Mouse (Mus musculus) adrenal gland, adult (tissue): Measurements from ENCODE around the gene Ikbip.
A peak's percentile ranks its signal among the peaks of the same experiment; 100 is the strongest.

Experiments used
- DNase-seq, 2 experiments: peaks; one replicate each; pipeline ENCODE4 v3.0.0; 2022 to 2023; ENCODE audit warnings: low spot score in 1 of 2; ENCODE audit not compliant: inconsistent age in 2 of 2

Gene Ikbip

DNA sequence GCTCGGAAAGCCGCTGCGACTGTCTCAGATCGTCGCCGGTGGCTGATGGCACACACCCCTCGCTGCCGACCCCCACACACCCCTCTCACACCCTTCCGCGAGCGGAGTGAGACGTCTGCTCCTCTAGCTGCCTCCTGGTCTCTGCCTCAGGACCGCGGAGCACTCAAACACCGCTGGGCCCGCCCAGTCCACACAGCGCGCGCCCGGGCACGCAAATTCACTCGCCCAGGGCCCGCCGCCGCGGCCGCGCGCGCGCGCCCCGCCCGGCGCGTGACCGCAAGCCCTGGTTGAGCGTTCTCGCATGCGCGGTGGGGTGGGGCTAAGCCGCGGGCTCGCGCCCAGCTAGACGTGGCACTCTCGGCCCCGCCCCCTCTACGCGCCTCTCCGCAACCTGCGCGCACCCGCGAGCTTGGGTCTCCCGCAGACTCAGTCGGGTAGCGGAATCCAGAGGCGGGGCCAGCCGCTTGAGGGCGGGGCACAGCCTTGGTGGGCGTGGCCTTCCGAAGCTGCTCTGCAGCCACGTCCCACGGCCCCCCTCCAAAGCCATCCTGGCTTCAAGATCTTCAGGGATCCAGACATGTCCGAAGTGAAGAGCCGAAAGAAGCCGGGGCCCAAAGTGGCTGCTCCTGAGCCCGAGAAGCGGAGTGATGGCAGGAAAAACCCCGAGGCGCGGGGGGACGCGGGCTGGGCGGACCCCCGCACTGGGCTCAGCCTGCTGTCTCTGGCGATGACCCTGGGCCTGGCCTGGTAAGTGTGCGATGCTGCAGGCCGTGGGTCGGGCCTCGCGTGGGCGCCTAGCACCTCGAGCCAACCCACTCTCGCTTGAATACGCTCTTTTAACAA, at the start of gene Ikbip, which contains the start of gene Apaf1:
Ikbip (plus strand) TSS at position 391 of the 843 bp plus-strand sequence.
Apaf1 (minus strand) TSS at position 221 of the 843 bp plus-strand sequence.
- peak; percentile 100 for DNase-seq

DNA sequence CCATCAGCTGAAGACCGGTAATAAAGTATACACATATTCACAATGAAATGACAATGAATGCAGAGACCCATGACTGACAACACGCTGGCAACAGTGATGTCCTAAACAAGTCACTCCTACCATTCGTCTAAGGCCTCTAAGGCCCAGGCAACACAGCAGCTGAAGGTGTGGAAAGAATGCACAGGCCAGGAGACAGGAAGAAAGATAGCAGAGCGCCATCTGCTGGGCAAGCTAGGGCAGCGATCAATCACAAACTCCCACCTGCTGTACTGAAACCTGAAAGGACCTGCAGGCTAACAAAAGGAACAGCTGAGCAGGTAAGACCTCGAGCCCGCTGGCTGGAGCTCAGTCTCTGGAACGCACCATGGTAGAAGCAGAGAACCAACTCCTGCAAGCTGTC, 48.8 kb upstream of the Ikbip start:
- peak; percentile 43 to 80 for DNase-seq

DNA sequence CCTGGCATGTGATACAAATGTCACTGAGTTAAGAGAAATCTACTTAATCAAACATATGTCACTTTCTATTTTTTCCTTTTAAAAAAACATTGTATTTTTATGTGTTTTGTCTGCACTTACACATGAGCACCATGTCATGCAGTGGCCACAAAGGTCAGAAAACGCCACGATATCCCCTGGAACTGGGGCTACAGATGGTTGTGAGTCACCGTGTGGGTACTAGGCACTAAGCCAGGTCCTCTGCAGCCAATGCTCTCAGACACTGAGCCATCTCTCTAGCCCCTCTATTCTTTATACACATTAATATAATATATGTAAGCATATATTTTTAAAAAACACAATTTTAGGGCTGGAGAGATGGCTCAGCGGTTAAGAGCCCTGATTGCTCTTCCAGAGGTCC, 33.0 kb upstream of the Ikbip start:
- DNase-seq: peak; percentile 56 to 67

DNA sequence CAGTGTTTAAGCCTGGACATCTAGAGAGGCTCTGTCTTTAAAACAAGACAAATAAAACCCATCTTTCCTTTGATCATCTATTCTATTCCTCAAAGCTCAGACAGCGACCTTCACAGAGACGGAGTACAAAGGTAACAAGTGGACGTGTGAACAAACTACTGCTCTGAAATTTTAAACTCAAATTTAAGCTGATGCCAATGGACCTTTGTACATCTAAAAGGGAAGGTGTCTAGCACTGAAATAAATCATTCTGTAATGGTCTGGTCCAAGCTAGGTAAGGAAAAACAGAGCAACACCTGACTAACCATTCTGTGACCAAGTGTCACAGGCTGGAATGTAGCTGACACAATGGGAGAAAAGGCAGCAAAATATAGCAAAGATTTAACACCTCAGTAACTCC, 31.6 kb upstream of the Ikbip start:
- no peak for DNase-seq

DNA sequence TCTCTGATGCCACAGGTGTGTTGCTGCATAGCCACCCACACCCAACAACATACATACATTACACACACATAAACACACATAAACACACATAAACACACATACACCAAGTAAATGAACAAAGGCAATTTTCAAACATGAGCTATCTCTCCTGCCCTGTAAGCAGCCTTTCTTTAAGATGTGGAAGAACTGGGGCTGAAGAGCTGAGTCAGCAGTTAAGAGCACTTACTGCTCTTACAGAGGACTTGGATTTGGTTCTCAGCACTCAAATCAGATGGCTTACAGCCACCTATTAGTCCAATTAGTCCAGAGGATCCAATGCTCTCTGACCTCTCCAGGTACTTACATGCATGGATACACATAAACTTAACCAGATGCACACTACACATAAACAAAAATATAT, 30.0 kb upstream of the Ikbip start:
- DNase-seq: no peak

DNA sequence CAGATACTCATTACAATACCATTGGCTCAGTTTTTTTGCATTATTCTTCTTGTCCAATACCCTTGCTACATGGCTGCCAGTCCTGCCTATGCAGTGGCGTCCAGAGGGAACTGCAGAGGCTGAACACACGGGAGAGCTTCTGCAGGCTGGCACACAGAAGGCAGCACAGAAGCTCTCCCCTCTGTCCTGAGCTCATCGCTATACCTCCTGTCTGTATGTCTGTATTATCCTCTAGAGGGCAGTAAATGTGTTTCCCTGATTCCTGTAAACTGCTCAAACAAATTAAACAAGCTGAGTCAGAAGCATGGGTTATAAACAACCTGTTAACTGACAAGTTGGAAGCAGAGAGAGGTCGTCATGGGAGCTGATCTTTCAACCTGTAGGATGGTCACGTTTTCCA, 22.0 kb upstream of the Ikbip start:
- DNase-seq: peak in 1 of 2 experiments; percentile 61

DNA sequence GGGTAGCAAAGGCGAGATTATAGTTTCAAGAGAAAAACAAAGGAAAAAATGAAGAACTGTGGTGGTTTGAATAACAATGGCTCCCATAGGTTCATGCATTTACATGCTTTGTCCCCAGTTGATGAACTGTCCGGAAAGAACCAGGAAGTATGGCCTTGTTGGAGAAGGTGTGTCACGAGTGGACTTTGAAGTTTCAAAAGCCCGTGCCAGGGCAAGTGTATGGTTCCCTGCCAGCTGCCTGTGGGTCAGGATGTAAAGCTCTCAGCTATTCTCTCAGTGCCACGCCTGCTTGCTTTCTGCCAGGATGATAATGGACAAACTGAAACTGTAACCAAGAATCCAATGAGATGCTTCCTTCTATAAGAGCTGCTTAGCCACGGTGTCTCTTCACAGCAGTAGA, 20.4 kb upstream of the Ikbip start:
- no peak for DNase-seq

DNA sequence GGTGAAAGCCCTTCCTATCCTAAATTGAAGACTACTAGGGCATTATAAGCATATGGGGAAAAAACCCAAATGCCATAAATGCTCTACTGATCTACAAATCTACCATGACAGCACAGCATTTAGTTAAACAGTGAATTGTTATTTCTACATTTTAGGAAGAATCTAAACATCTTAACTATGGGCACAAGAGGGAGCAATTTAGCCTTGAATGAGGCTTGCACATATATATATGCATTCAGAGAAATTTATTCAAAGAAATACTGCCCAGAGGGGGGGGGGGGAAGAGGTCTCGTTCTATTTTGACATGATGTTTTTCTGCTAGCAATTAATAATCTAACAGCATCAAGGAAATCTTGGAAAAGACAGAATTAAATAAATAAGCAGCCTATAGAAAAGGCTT, 11.0 kb upstream of the Ikbip start:
- no peak for DNase-seq

DNA sequence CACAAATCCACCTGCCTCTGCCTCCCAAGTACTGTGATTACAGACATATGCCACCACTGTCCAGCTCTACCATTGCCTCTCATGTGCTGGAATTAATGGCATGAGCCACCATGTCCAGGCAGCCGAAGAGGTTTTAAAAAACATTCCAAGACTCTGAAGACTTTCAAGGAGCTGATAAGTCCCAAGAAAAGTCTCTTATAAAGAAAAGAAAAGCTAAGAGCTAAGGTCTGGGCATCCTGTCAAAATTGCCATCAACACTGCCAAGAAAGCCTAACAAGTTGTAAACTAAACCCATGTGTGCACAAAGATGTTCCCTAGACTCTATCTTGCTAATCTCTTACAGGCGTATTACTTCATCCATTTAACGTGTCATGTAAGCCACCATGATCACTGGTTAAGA, 9.4 kb upstream of the Ikbip start:
- DNase-seq: no peak

DNA sequence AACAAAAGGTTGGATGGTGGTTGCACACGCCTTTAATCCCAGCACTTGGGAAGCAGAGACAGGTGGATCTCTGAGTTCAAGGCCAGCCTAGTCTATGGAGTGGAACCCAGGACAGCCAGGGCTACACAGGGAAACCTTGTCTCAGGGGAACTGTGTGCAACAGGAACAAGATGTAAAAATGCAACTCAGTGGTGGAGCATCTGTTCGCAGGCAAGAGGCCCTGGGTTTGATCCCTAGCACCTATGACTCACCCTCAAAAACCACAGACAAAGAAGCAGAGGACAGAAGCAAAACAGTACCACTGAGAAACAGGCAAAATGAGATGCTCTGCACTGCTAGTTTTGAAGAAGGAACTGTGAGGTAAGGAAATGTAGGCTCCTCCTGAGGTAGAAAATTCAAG, 6.1 kb upstream of the Ikbip start:
- no peak for DNase-seq

DNA sequence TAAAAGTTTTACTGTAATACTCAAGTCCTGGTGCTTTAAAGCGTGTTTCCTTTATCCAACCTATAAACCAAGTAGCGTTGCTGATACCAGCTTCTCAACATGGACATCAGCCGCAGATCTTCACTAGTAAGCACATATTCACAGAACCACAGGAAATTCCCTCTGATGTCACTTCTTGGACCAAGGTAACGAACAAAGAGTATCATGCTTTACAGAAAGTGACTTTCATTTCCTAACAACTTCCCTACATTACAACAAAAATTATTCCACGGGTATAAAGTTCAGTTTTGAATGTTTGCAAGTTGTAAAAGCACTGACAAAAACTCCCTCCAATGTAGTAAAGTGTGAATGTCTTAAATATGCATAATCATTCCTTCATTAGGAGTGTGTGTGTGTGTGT, 2.2 kb upstream of the Ikbip start:
- no peak for DNase-seq

DNA sequence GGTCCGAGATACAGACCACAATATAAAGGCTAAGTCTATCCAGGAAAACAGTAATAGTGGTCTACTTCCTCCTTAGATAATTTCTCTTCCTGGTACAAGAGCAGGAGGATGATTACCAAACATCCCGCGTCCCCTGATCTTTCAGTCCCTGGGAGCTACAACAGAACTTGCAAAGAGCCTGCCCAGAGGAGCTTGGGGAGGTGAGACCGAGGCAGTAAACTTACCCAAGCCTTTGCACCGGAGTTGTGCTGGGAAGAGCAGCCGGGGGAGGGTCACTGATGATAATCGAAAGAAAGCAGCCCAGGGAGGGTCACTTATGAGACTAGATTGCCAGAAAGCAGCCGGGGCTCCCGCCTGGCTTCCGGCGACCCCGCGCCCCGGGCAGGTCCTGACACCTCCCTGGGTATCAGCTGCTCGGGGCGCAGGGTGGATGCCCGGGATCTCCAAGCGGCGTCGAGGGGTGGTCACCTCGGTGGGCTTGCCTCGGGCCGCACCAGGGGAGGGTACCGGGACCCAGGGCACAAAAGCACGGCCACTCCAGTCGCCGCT, 707 bp upstream of the Ikbip start:
- no peak for DNase-seq

DNA sequence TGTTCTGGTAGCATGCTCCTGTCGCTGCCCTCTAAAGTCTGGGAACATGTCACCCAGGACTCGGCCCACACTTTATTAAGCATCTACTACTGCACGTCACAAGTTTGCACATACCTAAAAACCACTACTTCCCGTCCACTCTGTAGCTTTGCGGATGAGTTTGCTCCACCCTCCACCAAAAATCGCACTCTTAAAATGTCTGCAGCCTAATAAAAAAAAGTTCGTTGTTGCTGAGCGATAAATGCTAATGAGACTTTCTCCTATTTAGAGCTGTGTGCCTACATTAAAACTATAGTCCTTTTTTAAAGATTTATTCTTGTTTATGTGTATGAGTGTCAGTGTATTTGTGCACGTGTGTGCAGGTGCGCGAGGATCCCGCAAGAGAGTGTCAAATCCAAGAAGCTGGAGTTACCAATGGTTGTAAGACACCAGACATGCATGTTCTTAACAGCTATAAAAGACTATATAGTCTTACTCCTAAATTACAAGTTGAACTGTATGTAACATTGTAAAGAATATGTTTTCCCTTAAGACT, 720 bp downstream of the Ikbip start:
- no peak for DNase-seq

DNA sequence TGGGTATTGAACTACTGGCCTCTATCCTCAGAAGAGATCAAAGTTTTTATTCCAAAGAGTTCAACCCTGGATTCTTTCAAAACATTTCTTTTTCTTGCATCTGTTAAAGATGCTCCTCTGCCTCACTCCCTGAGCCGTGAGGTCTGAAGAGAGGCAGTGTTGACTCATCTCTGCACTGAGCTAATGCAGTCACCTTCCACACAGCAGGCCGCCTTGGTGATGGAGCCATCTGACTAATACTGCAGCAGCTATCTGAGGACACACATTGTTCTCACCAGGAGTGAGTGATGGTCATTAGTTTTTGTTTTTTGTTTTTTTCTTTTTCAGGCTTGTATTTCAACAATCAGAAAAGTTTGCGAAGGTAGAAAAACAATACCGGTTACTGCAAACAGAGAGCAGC, 10.1 kb downstream of the Ikbip start:
- DNase-seq: peak in 1 of 2 experiments; percentile 61

DNA sequence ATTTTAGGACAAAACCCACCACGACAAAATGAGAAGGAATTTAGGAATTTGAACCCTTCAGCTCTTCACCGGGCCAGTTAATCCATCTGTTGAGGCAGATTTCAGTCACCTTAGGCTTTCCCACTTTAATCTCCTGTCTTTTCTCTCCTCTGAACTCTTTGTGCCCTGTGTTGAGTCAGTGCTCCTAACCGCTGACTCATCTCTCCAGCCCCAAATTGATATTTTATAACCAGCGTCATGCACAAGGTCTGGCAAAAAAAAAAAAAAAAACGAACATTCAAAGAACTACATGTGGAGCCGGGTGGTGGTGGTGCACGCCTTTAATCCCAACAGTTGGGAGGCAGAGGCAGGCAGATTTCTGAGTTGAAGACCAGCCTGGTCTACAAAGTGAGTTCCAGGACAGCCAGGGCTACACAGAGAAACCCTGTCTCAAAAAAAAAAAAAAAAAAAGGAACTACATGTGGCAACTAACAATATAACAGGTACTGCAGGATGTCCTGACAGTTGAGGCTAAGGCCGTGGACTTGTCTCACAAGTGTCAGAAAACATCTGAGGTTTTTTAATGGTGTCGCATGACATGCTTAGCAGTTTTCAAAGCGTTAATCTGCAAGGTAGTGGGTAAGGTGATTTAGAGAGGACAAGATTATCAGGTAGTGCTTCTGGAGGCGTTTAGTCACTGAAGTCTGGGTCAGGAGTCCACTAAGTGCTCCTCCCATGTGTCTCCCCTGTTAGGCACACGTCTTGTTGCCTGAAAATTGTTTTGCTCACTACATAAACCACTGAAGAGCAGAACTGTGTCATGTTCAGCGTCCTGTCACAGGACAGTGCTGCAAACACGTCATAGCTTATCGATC, 11.7 kb downstream of the Ikbip start:
- peak; percentile 31 to 57 for DNase-seq

DNA sequence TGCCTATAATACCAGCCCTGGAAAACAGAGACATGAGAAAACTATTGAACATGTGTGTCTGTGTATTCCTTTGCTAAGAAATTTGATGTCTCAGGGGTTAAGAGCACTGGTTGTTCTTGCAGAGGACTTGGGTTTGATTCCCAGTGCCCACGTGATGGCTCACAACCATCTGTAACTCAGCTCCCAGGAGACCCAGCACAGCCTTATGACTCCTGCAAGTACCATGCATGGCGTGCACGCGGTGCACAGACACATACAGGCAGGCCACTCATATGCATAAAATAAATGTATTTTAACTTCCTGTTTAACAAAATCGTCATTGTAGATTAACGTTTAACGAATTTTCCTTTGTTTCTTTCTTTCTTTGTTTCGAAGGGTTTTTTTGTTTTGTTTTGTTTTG, 15.3 kb downstream of the Ikbip start:
- DNase-seq: no peak

DNA sequence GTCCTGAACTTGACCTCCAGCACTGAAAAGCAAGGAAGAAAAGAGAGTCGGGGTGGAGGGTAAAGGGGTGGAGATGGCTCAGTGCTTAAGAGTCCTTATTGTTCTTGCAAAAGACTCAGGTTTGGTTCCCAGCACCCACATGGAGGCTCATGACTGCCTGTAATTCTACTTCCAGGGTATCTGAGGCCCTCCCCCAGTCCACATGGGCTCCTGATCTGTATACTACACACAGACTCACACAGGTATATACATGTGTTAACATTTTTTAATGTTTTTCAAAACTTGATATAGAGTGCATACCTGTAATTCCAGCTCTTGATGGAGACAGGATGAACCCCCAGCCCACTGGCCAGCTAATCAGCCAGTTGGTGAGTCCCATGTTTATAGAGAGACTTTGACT, 17.4 kb downstream of the Ikbip start:
- DNase-seq: no peak

DNA sequence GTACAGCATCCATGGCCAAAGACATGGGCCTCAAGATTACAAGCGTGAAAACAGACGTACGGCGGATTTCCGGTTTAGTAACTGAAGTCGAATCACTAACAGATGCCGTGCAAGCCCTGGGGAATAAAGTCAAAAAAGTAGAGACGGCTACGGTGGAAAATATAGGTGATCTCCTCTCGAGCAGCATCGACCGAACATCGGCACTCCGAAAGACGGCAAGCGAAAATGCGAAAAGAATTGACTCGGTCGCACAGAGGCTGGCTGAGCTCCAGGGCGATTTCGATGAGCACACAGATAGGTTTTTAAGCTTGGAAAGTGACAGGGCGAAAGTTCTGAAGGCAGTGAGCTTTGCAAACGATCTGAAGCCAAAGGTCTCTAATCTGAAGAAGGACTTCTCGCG, 19.2 kb downstream of the Ikbip start:
- DNase-seq: no peak

DNA sequence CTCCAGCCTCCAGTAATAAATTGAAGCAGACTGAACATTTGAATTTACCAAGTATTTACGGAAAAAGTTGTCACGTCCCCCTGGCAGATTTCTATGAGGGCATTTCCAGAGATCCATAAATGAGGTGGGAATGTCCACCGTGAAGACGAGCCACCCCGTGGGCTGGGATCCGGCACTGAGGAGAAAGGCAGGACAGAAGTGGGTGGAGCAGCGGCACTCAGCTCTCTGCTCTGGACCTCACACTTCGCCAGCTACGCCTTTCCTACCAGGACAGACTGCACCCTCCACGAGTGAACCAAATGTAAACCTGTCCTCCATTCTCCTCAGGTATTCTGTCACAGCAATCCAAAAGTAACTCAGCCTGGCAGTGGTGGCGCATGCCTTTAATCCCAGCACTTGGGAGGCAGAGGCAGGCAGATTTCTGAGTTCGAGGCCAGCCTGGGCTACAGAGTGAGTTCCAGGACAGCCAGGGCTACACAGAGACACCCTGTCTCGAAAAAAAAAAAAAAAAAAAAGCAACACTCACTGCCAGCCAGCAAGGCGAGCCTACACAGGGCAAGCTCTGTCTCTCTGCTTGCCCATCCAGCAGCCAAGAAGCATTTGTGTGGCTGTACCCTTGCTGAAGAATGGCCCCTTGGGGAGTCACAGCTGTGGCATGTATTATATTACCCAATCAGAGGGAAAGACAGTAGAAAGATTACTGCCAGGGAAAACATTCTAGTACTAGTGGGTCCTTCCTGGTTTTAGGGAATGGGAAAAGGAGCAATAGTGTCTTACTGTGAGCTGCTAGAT, 20.3 kb downstream of the Ikbip start:
- DNase-seq: no peak

DNA sequence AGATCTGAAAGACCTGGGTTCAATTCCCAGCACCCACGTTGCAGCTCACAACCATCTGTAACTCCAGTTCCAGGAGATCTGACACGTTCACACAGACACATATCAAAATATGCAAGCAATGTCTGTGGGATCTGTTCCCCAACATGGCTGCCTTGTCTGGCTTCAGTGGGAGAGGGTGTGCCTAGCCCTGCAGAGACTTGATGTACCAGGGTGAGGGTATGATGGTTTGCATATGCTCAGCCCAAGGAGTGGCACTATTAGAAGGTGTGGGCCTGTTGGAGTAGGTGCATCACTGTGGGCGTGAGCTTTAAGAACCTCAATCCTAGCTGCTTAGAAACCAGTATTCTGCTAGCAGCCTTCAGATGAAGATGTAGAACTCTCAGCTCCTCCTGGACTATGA, 23.2 kb downstream of the Ikbip start:
- no peak for DNase-seq

DNA sequence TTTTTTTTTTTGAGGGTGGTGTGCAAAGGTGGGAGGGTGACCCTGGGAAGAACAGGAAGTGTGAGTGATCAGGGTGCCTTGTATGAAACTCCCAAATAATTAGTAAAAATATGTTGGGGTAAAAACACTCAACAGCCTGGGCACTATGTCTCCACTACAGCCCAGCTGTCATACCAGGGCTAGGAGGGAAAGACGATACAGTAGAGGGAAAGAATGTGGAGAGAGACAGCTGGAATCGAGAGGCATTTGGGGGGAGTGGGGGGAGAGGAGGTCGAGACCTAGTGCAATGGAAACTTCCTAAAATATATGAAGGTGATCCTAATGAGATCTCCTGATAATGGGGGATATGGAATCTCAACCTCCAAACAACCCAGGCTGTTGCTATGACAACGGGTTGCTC, 27.1 kb downstream of the Ikbip start:
- DNase-seq: no peak
